Mouse (Mus musculus) heart, embryonic 11.5 days (tissue): ENCODE measurements at regions not wholly inside any gene's neighbourhood (a gene's known extent, or its start where the extent isn't known, plus 50 kb on each side); places are given as distances from the start of the nearest gene placed in this dataset.

Experiments
- ATAC-seq: fragments of 200-750 bp; cut with Nextera tagmentation; replicated peaks from 2 replicates; pipeline ENCODE4 v1.8.0; 2017; ENCODE audit warnings: moderate library complexity; ENCODE audit not compliant: insufficient number of reproducible peaks, low FRiP score, low TSS enrichment
- H3K27ac ChIP-seq: fragments of 300-500 bp; sonication (generic); 2 replicates; pipeline ENCODE4 v1.5.1; 2014; ENCODE audit warnings: mild to moderate bottlenecking, low read depth, low read length
- H3K27me3 ChIP-seq: fragments of 300-500 bp; sonication (generic); 2 replicates; pipeline ENCODE4 v1.6.1; 2014; ENCODE audit warnings: mild to moderate bottlenecking, low read length, mixed read lengths; ENCODE audit not compliant: control insufficient read depth, insufficient read depth
- H3K36me3 ChIP-seq: fragments of 300-500 bp; sonication (generic); 2 replicates; pipeline ENCODE4 v1.6.1; 2014; ENCODE audit warnings: mild to moderate bottlenecking, low read length, moderate library complexity, mixed read lengths; ENCODE audit not compliant: control insufficient read depth, insufficient read depth
- H3K4me1 ChIP-seq: fragments of 300-500 bp; sonication (generic); 2 replicates; pipeline ENCODE4 v1.6.1; 2014; ENCODE audit warnings: low read length; ENCODE audit not compliant: control insufficient read depth, insufficient read depth
- H3K4me2 ChIP-seq: fragments of 300-500 bp; sonication (generic); 2 replicates; pipeline ENCODE4 v1.6.1; 2014; ENCODE audit warnings: mild to moderate bottlenecking, moderate library complexity
- H3K4me3 ChIP-seq: fragments of 300-500 bp; sonication (generic); 2 replicates; pipeline ENCODE4 v1.5.1; 2014; ENCODE audit warnings: low read depth, low read length
- H3K9ac ChIP-seq: fragments of 300-500 bp; sonication (generic); 2 replicates; pipeline ENCODE4 v1.6.1; 2014; ENCODE audit warnings: mild to moderate bottlenecking, low read depth, low read length, moderate library complexity
- H3K9me3 ChIP-seq: fragments of 300-500 bp; sonication (generic); replicated peaks from 2 replicates; pipeline ENCODE4 v1.6.1; 2016; ENCODE audit warnings: low read length; ENCODE audit not compliant: control insufficient read depth
- WGBS: fragments of 180-500 bp; shearing (Covaris S2); extraction: QIAGEN DNeasy Blood & Tissue Kit; methylation state at CpG from one replicate; pipeline ENCODE4 v1.1.7; 2014; ENCODE audit not compliant: insufficient replicate concordance; 5-methylcytosine and 5-hydroxymethylcytosine counted together

DNA sequence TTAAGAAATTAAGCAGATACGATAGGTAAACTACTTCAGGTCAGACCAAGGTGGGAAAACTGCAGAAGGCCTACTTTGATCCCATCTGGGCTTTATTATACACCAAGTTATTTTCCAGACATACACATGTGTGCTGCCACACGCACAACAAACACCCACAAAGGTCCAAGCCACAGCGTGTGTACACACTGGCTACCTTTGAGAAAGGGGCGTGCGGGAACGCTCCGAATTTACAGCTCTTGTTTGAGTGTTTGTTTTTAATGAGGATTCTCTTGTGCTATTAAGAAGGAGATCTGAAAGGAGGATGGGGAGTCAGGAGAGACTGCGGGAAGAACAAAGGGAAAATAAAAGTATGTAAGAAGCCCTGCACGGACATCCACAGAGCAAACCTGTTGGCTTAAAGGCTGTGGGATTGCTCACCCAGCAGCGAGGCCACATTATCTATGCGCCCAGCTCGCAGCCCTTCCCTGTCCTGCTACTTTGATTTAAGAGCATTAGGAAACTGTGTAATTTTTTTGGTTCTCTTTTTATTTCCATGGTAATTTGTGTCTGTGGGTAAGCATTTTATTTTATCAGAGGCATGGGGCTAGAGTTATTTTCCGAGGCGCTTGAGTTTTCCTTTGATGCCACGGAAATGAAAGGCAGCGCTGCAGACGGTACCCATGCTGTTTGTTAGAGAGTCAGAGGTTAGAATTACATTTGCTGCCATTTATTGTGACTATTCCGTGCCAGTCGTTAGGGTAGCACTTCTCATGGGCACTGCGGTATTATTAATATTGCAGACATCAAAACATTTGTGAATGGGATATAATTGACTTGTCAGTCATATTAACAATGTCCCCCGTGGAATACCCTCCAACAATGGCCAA lies 272.4 kb downstream of the Nr2f2 start:
- Histone ChIP-seq H3K9ac (no peak overlapping the region), H3K4me1 (no peaks in the 10 kb centered on the region), H3K4me2 (no peak overlapping the region), H3K27ac (no peak overlapping the region), H3K27me3 (no peaks in the 10 kb centered on the region), H3K4me3 (no peak overlapping the region), H3K9me3 (no peaks in the 10 kb centered on the region), H3K36me3 (no peaks in the 10 kb centered on the region)
- no peak for ATAC-seq
- WGBS: 79% methylated on average over 21 of the region's 21 CpGs

DNA sequence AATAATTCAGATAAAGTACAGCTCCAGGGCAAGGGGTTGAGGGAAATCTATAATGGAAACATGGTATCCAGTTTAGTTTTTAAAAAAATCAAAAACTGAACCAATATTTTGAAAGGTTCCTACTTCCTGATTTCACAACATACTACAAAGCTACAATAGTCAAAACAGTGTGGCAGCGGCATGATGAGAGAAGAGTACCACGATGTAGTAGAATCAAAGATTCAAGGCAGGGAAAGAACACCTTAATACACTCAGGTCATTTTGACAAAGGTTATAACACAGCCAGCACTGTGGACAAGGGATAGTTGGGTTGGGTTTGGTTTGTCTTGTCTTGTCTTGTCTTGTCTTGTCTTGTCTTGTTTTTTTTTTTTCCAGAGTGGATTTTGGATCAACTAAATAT lies 274.4 kb downstream of the Nr2f2 start:
- no peak for ATAC-seq
- WGBS: 82% methylated on average over 2 of the region's 2 CpGs
- no peaks in the 10 kb centered on the region for H3K36me3 ChIP-seq
- no peak overlapping the region for H3K27ac ChIP-seq
- H3K9me3 ChIP-seq: no peaks in the 10 kb centered on the region
- no peaks in the 10 kb centered on the region for H3K4me1 ChIP-seq
- H3K4me3 ChIP-seq: no peak overlapping the region
- H3K27me3 ChIP-seq: no peaks in the 10 kb centered on the region
- H3K4me2 ChIP-seq: no peak overlapping the region
- no peak overlapping the region for H3K9ac ChIP-seq

DNA sequence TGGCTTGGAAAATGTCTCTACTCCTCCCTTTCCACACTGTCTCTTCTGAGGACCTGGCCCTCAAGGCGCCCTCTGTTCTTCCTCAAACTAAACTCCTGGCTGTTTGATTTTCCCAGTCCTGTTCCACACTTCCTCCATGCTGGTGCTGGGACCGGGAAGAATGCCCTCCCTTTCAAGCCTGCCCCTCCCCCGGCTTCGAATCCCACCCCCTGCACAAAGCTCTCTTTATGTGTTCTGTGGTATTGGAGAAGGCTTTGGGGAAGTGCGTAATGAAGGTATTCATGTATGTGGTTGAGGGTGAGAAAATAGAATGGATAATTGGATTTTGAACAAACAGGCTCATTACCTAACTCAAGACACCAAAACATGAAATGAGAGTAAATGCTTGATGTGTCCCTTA lies 277.4 kb downstream of the Nr2f2 start:
- WGBS: 61% methylated on average over 5 of the region's 5 CpGs
- H3K27ac ChIP-seq: no peak overlapping the region
- no peak overlapping the region for H3K9ac ChIP-seq
- no peak for ATAC-seq
- no peaks in the 10 kb centered on the region for H3K36me3 ChIP-seq
- no peaks in the 10 kb centered on the region for H3K4me1 ChIP-seq
- no peaks in the 10 kb centered on the region for H3K27me3 ChIP-seq
- H3K9me3 ChIP-seq: no peaks in the 10 kb centered on the region
- no peak overlapping the region for H3K4me2 ChIP-seq
- H3K4me3 ChIP-seq: no peak overlapping the region

DNA sequence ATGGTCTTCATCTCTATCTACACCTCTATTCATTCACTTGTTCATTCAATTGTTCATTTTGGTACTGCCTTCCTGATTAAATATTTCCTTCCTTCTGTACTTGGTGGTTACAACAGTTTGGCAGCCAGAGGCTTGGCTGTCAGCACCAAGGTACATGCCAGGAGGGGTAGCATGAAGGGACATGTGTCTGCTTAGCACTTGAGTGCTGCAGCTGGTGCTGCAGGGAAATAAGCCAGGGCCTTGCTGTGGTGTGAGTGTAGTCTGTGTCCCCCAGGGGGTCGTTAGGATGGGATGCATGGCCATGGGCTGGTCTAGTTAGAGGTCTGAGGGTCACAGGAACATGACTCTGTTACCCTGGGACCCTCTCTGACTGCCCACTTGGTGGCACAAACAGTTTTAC lies 296.9 kb downstream of the Nr2f2 start:
- Histone ChIP-seq H3K4me3 (no peak overlapping the region), H3K27ac (no peak overlapping the region), H3K4me1 (peaks cover 4% of the 10 kb centered on the region; the same call in 1 of the 2 replicates), H3K9me3 (no peaks in the 10 kb centered on the region), H3K4me2 (no peak overlapping the region), H3K9ac (no peak overlapping the region), H3K27me3 (no peaks in the 10 kb centered on the region), H3K36me3 (no peaks in the 10 kb centered on the region)
- WGBS: 35% methylated on average over 1 of the region's 1 CpGs
- ATAC-seq: no peak

DNA sequence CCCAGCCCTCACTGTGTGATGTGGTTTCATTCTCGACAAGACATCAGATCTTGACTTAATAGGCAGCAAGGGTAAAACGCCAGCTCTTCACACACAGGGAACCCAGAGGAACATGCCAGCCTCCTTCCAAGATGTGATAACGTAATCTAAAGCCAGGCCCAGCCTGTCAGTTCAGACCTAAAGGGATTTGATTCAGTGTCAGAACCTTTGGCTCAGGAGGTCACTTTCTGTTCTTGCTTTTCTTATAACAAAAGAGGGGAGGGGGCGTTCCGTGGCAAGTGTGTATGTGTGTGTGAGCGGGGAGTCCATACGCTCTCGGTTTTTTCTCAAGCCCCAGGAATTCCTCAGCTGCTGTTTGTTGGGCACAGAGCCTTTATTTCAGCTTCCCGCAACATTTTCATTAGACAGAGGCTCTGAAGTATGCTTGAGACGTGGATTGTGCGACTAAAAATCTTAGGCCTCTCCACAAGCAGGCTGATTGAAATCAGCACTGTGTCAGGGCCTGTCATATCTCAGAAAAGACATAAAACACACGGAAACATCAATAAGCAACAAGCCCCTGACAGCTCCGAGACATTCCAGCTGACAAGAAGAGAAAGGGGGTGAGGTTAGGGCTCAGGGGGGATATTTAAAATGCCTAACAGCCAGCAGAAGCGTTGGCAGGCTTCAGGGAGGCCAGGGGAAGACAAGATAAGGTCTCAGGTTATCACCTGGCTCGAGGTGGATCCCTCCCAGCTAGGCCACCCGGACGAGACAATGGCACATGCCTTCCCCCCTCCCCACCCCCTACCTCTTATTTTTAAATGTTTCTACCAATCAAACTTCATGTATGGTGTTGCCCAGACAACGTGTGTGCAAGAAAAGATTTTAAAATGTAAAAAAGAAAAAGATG lies 298.5 kb downstream of the Nr2f2 start:
- no peak for ATAC-seq
- Histone ChIP-seq H3K9me3 (no peaks in the 10 kb centered on the region), H3K27me3 (no peaks in the 10 kb centered on the region), H3K36me3 (no peaks in the 10 kb centered on the region), H3K4me1 (peaks cover 4% of the 10 kb centered on the region; the same call in 1 of the 2 replicates), H3K4me2 (peak overlapping the region; percentile 52), H3K4me3 (no peak overlapping the region), H3K9ac (no peak overlapping the region), H3K27ac (no peak overlapping the region)
- 17% methylated on average over 18 of the region's 18 CpGs for WGBS

DNA sequence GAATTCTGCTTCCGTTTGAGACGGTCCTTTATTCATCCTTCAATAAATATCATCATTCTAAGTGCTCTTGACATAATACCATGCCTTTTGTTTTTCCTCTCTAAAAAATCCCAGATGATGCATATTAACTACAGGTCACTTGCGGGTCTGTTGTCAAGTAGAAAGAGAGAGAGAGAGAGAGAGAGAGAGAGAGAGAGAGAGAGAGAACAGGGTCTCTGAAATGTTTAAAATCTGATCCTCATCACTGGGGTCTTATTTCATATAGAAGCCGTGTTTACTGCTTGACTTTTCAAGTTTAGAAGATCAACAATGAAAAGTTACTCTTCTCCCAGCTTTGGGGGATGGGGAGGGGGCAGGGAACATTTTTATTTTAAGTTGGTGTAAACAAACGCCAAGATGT lies 299.5 kb downstream of the Nr2f2 start:
- no peak for ATAC-seq
- Histone ChIP-seq H3K4me3 (no peak overlapping the region), H3K9ac (no peak overlapping the region), H3K27ac (no peak overlapping the region), H3K36me3 (no peaks in the 10 kb centered on the region), H3K4me2 (no peak overlapping the region), H3K9me3 (no peaks in the 10 kb centered on the region), H3K27me3 (no peaks in the 10 kb centered on the region), H3K4me1 (peaks cover 4% of the 10 kb centered on the region; the same call in 1 of the 2 replicates)
- 75% methylated on average over 5 of the region's 5 CpGs for WGBS

DNA sequence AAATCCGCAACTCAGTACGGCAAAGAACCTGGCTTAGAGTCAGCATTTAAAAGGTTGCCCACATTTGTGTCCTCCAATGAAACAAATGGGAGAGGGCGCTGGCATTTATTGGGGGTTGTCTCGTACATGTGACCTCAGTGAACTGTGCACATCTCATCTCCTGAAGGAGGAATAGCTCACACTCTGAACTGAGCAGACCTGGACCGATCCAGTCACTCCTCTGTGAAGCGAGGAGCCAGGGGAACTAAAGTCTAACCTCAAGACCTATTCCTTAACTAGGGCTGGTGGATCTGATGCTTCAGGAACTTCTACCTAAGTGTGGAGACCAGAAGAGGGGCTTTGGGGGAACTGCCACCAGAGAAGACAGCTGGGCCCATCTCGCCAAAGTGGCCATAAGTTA lies 300.1 kb downstream of the Nr2f2 start:
- Histone ChIP-seq H3K4me3 (no peak overlapping the region), H3K27me3 (no peaks in the 10 kb centered on the region), H3K36me3 (no peaks in the 10 kb centered on the region), H3K4me2 (no peak overlapping the region), H3K9me3 (no peaks in the 10 kb centered on the region), H3K9ac (no peak overlapping the region), H3K4me1 (peaks cover 4% of the 10 kb centered on the region; the same call in 1 of the 2 replicates), H3K27ac (no peak overlapping the region)
- no peak for ATAC-seq
- 85% methylated on average over 7 of the region's 7 CpGs for WGBS

DNA sequence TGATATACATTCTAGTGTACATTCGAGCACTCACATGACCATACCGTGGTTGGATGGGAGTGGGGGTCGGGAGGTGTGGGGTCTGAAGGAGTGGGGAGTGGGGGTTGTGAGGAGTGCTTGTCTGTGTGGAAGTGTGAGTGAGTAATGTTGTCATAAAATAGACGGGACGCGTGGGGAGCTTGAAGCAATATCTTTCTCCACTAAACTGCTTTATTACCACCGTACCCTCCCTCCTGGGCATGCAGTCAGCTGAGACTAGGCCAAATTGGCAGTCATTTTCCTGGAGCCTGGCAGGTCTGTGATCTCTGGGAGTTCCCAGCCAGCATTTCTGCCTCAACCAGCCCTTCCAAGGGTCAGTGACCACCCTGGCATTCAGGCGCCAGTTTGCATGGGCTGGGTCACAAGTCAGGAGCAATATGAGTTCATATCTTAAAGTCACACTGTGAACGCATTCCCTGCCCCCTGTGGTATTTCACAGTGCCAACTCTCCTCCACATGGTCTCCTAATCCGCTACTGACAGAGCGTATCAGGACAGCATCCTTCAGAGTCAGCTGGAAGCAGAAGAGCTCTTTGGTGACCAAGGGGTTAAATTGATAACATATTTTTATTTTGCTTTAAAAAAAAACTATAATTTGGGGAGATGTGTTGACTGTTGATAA lies 300.9 kb downstream of the Nr2f2 start:
- ATAC-seq: 0 out of 2 replicates have a peak, but pooled peaks have one; percentile 10
- no peak overlapping the region for H3K4me3 ChIP-seq
- H3K4me1 ChIP-seq: peaks cover 4% of the 10 kb centered on the region; the same call in 1 of the 2 replicates
- no peaks in the 10 kb centered on the region for H3K9me3 ChIP-seq
- 69% methylated on average over 11 of the region's 11 CpGs for WGBS
- no peak overlapping the region for H3K9ac ChIP-seq
- H3K27ac ChIP-seq: no peak overlapping the region
- no peak overlapping the region for H3K4me2 ChIP-seq
- H3K36me3 ChIP-seq: no peaks in the 10 kb centered on the region
- H3K27me3 ChIP-seq: no peaks in the 10 kb centered on the region
